Mouse (Mus musculus) cerebellum, adult 18-20 months (tissue): ENCODE results near the gene Cd27.
"Not testable (repeated sequence)": the region's sequence is repeated elsewhere in the genome, so short reads cannot be mapped to it uniquely, and the experiment has no call there.

Source experiments
- DNase-seq, 2 experiments: peaks; one replicate each; pipeline ENCODE4 v3.0.0; 2021

Gene Cd27

GRCm38 (mm10) chr6:125236782-125237181 is at the start of gene Cd27:
Gene Cd27 (minus strand): TSS chr6:125237010.
- no peak for DNase-seq

- DNase-seq: no peak
Observed at GRCm38 (mm10) chr6:125285890-125286289, 49.1 kb upstream of the Cd27 start, which contains the start of gene Tuba3a. Gene Tuba3a (minus strand): TSS chr6:125286042.

DNA sequence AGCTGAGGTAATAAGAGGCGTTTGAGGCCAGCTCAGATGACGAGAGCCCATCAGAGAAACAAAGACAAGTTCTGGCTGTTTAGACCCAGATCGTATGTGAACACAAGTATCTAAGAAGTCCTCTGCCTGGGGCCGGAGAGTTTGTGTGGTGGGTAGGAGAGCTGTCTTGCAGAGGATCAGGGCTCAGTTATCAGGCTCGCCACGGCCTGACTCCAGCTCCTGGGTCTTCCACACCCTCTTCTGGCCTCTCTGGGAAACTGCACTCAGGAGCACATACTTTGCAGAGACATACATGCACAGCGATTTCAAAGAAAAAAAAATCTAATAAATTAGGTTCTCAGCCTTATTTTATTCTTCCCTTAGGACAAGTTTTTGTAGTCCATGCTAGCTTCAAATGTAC is 47.9 kb upstream of the Cd27 start:
- DNase-seq: no peak

- DNase-seq: no peak
Observed at GRCm38 (mm10) chr6:125284250-125284649, 47.4 kb upstream of the Cd27 start.

DNA sequence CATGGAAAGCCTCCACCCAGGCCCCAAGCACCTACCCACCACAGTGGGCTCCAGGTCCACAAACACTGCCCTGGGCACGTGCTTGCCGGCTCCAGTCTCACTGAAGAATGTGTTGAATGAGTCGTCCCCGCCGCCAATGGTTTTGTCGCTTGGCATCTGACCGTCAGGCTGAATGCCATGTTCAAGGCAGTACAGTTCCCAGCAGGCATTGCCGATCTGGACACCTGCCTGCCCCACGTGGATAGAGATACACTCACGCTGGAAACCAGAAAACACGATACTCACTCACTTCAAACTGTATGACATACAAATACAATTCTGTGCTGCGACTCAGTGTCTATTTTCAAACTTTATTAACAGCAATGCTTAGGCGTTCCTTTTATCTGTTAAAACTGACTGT is 45.9 kb upstream of the Cd27 start:
- DNase-seq: not testable (repeated sequence)

DNA sequence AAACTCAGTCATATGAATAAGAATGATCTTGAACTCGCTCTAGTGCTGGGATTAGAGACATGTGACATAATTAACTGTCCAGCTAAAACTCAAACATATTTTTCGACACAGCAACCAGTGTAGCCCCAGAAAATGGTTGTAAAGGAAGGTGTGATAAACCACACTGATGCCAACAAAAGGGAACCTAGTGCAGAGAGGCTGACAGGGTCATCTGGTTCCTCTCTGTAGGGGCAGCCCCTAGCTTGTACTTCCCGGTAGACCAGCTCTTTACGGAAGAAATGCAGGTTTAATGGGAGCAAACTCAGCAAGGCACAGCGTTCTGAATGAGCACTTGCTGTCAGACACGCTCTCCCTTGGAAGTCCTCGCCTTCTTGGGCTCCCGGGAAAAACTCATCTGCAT is 42.9 kb upstream of the Cd27 start:
- no peak for DNase-seq

GRCm38 (mm10) chr6:125274841-125275563 is 38.2 kb upstream of the Cd27 start:
- no peak for DNase-seq

- no peak for DNase-seq
Observed at GRCm38 (mm10) chr6:125272228-125272785, 35.5 kb upstream of the Cd27 start.

DNA sequence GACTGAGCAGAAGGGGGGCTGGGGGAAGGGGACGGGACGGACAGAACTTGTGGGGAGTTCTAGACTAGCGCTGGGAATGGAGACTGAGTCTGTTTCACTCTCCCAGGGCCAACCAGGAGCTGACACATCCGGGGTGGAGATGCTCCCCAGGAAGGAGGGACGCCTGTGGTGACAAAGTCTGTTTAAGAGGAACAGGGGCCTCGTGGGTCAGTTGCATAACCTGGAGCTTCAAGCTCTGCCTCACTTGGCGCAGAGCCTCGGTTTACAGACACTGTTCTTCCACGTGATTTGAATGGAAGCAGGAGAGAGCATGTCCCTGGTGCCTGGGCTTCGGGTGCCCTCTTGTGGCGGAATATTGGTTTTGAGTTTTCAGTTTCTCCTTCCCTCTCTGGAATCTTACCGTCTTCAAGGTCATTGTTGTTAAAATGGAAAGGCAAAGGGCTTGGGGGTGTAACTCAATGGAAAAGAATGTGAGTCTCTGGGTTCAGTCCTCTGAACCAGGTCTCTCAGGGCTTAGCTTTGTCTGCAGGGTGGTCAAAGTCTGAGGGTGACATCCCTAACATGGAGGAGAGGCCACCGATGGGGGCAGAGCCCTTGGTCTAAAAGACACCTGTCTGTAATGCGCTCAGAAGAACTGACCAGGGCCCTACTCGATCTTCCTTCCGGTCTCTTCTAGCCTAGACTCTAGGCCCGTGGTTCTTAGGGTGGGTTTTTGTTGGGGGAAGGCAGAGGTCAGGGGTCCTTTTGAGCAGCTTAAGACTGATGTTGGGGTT is 34.8 kb upstream of the Cd27 start:
- peak; percentile 96 for DNase-seq

GRCm38 (mm10) chr6:125268799-125269198 is 32.0 kb upstream of the Cd27 start:
- no peak for DNase-seq

- DNase-seq: no peak
Observed at GRCm38 (mm10) chr6:125267469-125267868, 30.7 kb upstream of the Cd27 start.

GRCm38 (mm10) chr6:125266600-125266999 is 29.8 kb upstream of the Cd27 start:
- DNase-seq: not testable (repeated sequence)

DNA sequence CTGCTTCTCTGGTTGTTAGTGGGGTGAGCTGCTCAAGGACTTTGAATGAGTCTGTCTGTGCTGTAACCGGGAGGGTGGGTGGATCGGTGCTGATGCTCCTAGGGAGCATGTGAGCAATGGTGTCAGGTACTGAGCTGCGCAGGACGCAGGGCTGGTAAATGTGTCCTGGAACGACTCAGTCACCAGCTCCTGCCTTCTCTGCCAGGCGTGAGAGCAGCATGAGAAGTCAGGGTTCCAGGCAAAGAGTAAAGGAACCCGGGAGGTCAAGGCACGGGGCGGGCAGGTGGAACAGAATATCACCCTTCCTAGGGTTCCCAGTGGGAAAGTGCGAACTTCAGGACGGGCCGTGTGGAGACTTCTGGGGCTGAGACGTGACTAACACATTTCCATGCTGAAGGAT is 29.3 kb upstream of the Cd27 start:
- DNase-seq: no peak

- DNase-seq: no peak
Observed at GRCm38 (mm10) chr6:125265239-125265638, 28.4 kb upstream of the Cd27 start.

DNA sequence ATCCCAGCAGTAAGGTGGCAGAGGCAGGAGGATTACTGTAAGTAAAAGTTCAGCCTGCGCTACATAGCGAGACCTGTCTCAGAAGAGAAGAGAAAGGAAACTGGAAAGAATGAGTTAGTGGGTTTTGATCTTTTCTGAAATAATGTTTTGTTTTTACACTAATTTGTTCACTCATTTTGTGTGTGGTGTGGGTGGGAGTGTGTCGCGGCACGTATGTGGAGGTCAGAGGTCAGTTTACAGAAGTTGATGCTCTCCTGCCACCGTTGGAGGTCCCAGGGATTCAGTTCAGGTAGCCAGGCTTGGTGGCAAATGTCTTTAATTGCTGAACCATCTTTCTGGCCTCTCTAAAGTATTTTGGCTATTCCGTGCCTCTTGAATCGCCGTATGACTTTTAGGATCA is 27.4 kb upstream of the Cd27 start:
- no peak for DNase-seq

DNA sequence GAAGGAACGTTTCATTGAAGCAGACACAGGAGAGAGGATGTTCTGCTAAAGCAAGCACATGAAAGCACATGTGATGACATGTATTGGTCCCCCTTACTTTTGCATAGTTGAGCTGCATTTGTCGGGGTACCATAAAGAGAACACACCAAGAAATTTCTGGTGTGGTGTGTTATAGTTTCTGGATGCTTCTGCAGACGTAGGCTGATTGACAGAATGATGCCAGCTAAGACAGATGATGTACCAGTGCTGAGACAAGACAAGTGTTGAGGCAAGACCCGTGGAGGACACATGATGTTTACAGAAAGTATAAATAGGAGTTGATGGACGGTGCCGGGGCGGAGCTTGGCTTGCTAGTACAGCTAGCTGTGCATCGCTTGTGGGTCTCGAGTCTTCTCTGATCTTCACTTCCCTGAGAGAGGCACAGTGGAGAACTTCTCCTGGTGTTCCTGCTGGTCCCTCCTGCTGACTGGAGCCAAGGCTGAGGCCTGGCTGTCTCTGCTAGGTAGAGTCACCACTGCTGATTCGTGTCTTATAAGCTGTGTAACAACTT is 23.3 kb upstream of the Cd27 start:
- no peak for DNase-seq

GRCm38 (mm10) chr6:125256222-125256966 is 19.6 kb upstream of the Cd27 start:
- peak; percentile 42 to 61 for DNase-seq

GRCm38 (mm10) chr6:125255516-125256044 is 18.8 kb upstream of the Cd27 start:
- DNase-seq: no peak

DNA sequence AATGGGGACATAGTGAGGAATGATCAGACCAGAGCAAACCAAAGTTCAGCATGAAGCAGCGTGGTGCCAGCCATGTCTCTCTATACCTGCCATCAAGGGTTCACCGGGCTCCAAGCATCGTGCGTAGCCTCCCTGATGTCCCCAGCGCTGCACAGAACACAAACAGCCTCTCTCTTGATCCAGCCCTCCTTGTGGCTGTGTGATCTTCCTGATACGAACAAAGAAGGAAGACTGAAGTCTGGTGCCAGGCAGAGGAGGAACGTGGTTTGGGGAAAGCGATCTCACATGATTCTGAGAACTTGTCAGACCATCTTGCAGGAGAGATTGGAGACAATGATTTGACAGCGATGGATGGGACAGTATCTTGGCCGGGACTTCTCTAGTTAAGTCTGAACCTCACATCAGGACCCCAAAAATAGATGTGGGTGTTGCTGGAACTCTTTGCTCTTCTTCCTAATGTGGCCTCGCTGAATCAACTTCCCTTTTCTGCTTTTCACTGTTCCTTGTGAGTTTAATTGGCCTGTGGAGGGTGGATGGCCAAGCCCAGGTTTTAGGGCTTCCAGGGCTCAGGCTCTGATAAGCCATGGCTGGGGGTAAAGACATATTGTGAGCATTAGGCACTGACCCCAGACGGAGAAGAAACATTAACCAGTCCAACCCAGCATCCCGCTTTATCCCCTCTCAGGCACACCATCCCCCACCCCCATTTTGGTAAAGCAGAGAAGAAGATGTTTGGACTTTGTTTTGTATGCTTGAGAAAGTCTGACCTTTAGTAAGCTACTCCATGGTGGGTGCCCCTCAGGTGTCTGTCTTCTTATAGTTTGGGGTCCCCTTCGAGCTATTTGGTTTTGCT is 17.3 kb upstream of the Cd27 start:
- DNase-seq: no peak

DNA sequence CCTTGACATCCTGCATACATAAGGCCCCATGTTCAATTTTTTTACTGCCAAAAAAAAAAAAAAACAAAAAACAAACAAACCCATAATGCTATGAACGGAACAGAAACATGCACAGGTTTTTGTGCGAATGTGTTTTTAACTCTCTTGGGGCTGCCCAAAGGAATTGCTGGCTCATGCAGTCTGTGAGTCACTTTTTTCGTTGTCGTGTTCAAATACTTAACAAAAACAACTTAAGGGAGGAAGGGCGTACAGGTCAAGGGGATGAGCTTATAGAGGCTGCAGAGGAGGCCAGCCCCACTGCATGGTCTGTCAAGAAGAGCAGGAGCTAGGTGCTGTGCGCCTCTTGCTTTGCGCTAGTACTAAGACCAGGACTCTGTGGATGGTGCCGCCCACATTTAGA is 15.9 kb upstream of the Cd27 start:
- no peak for DNase-seq

- DNase-seq: no peak
Observed at GRCm38 (mm10) chr6:125252285-125252684, 15.5 kb upstream of the Cd27 start.

GRCm38 (mm10) chr6:125244551-125244950 is 7.7 kb upstream of the Cd27 start:
- DNase-seq: no peak
